Mouse (Mus musculus) kidney, adult 9 months (tissue): ENCODE measurements around the gene Gm10318.

Experiments used
- DNase-seq: peaks from one replicate; pipeline ENCODE4 v3.0.0; 2022

Gm10318 gene

DNA sequence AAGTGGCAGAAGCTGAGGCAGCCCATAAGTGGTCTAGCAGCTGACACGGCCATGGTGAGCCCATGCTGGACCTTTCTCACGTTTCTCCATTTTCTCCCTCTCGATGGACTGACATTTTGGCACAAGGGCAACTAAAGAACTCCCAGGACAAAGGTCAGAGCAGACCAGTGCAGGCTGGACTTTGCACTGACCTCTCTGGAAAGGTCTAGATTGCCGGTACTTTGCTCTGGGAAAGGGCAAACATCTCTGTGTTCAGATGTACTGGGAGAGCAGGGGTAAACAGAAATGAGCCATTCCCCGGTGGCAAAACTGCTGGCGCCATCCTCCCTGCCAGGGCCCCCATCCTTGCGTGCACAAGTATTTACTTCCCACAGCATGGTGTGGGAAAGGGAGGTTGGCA, 47.5 kb downstream of the Gm10318 start:
- DNase-seq: peak; percentile 87

DNA sequence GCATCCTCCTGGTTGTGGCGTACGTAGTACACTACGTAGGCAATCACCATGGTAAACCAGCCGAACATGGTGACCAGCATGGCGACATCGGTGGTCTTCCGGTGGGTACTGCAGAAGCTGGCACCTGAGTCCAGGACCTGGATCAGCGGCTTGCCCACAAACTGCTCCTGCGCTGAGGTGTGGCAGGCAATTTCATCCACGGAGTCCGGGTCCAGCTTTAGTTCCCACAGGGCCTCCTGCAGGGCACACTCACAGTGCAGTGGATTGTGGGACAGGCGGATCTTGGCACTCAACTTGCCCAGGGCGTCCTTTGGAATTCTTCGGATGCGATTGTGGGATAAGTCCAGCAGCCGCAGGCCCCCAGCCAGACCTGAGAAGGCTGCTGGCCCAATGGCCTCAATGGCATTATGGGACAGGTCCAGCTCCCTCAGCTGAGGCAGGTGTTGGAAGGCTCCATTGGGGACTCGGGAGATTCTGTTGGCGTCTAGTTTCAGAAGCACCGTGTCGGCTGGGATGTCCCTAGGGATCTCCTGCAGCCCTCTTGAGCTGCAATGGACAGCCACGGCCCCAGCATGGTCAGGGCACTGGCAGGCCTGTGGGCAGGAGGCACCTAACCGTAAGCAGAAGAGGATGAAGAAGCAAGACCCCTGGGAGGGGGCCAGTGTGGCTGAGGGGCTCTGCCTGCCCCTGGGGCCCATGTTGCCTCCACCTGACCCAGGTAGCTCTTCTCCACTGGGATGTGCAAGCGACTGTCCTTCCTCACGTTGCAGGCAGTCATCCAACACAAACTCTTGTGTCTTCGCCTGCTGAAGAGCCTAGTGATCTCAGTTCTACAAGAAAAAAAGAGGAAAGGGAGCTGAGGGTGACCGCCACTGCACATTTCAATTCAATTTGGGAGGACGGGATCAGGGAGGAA, 48.5 kb downstream of the Gm10318 start:
- peak; percentile 44 for DNase-seq

DNA sequence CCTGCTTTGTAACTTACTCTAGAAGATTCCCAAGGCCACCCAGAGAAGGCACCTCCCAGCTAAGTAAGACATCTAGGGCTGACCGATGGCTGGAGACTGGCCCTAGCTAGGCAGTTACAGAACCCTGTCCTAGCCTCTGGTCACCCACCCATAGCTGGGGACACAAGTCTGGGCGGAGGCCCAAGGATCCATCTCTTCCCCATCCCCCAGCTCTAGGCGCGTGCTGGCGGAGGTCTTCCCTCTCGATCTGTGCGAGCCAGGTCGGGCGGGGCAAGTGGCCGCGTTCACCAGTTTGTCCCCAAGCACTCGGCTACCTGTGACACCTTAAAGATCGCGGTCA, 49.2 kb downstream of the Gm10318 start:
- DNase-seq: peak; percentile 42

DNA sequence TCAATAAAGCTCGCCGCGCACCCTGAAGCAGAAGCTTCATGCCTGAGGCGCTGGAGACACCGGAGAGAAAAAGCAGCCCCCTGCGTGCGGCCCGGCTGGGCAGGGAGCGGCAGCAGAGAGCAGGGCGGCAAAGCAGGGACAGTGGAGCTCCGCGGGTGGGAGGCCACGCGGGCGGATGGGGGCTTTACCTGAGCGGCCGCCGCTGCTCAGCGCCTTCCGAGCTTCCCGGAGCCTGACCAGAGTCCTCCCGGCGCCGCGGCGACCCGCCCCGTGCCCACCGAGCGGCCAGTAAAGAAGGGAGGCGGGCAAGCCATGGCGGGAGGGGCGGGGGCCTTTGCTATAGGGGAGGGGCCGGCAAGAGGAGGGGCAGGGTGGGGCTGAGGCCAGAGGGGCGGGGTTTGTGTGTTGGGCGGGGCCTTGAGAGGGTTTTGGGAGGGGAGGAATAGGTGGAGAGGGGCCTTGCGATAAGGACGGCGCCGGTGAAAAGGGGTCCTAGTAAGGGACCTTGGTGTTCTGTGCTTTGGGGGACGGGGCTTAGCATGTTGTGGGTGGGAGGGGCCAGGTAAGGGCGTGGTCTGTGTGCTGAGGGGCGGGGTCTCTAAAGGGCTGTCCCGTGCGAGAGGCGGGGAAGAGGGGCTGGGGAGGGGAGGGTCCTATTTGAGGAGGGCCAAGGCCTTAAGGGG, 49.7 kb downstream of the Gm10318 start, which contains the start of gene Lrrc3:
TSS of gene Lrrc3 (minus strand) at position 326 of the 683 bp plus-strand sequence.
- DNase-seq: peak; percentile 68

DNA sequence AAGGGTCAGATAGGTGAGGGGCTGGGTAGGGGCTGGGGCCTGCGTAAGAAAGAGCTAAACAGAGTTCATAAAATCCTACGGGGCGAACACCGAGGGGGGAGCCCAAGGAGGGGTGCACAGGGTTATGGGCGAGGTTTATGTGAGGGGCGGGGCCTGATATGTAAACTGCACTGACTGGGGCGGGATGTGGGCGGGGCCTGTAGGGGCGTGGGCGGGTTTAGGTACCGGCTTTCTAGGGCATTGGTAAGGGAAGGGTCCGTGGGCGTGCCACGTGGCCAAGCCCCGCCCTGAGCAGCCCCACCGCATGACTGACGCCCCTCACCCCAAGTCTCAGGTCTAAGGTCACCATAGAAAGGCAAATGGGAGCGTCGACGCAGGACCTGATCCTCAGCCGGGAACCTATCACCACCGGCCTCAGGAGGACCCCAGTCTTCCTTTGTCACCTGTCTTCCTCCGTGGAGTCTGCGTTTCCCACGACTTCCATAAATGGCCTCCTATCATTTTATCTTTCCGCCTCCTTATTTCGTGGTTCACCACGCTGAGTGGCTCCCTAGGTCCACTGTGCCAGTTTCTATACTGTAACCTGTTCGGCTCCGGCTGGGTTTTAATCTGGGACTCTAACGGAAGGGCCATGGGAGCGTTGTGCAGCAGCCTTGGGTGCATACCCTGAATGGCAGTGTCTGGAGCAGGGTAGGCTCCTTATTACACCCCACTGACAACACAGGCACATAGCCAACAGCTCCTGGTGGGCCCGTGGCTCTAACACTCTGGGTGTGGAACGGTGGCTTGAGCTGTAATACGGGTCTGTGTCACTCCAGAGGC, 50.4 kb downstream of the Gm10318 start:
- peak; percentile 64 for DNase-seq
